Mouse (Mus musculus) stomach, postnatal 0 days (tissue): Measurements from ENCODE around the gene Aox3.

Experiments used
- CTCF ChIP-seq: IDR thresholded peaks from 2 replicates; pipeline ENCODE4 v1.5.1; 2016; ENCODE audit warnings: antibody characterized with exemption, low read depth, mild to moderate bottlenecking, moderate library complexity
- EP300 ChIP-seq: optimal IDR thresholded peaks from 2 replicates; pipeline ENCODE3; 2016; ENCODE audit warnings: antibody characterized with exemption

- TF ChIP-seq CTCF (no peak), EP300 (no peak)
Measured at GRCm38 (mm10) chr1:58215956-58216532, 103.1 kb downstream of the Aox3 start.
